Mouse (Mus musculus) telencephalon, adult 2 months (tissue): ENCODE measurements at regions not wholly inside any gene's neighbourhood (a gene's known extent, or its start where the extent isn't known, plus 50 kb on each side); places are given as distances from the start of the nearest gene placed in this dataset.

Source experiments
- DNase-seq: peaks from one replicate; pipeline ENCODE4 v3.0.0-alpha.2; 2011; ENCODE audit warnings: low read depth, low spot score

- peak; percentile 79 for DNase-seq
Measured at GRCm38 (mm10) chr16:39650616-39651015, 333.5 kb upstream of the Lsamp start.

- DNase-seq = no peak
Measured at GRCm38 (mm10) chr16:39667905-39668304, 316.3 kb upstream of the Lsamp start.

GRCm38 (mm10) chr16:39672096-39672985, 311.8 kb upstream of the Lsamp start:
- DNase-seq = no peak

DNA sequence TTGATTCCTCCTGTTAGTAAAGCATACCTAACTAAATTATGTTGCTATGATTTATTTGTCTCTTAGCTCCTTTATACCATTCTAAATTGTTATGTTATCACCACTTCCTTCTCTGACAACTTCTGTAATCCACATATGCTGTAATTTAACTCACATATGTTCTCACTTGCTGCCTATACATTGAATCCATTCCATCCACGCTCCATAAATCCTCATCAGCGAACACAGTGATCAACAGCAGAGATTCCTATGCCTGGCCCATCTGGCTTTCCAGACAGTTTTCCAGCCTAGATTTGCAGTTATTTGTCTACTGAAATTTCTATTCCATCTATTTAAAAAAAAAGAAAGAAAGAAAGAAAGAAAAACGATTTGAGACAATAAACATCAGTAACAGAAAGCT, 308.4 kb upstream of the Lsamp start:
- DNase-seq = peak; percentile 45

GRCm38 (mm10) chr16:39678285-39678684, 305.9 kb upstream of the Lsamp start:
- DNase-seq = peak; percentile 41

DNA sequence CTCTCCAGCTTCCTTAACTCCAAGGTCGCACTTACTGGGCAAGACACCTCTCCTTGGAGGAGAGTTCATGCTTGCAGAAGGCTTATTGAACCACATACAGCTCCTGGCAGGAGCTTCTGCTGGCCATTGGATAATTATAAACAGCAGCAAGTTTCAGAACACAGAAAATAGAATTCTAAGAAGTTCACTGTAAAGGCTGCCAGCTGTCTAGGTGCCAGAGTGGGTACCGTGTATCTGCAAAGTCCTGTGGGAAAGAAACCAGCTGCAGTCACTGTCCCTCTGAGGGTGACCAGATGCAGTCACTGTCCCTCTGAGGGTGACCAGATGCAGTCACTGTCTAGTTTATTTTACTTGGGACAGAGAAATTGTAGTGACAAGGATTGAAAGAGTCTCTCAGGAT, 291.1 kb upstream of the Lsamp start:
- no peak for DNase-seq

DNA sequence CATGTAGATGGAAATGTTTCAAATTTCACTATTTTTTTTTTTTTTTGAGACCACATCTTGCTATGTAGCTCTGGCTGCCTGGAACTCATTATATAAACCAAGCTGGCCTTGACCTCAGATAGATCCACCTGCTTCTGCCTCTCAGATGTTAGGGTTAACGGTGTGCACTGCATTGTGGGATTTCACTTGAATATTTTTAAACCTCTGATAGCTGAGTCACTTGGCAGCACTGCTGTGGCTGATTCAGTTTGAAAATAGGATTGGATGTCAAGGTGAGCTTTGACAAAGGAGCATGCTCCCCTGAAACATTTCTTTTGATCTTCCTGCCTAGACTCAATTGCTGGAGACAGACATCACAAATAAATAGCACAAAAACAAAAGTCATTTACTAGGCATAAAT, 288.3 kb upstream of the Lsamp start:
- DNase-seq = no peak

DNA sequence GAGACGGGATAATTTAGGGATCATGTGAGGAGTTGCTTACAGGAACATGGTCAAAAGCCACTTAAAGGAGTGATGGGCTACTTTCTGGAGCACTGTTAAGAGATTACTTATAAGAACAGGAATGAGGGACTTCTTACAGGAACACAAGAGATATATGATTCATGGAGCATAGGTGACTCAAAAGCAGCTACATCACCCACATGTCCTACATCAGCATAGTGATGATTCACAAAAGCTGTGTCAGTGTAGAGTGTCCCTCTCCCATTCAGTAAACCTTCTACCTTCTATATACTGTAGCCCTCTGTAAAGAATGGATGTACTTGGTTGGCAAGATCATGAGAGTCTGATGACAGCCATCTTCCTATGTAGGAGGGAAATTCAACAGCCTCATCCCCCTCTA, 285.0 kb upstream of the Lsamp start:
- no peak for DNase-seq

GRCm38 (mm10) chr16:39706131-39706530, 278.0 kb upstream of the Lsamp start:
- no peak for DNase-seq

DNA sequence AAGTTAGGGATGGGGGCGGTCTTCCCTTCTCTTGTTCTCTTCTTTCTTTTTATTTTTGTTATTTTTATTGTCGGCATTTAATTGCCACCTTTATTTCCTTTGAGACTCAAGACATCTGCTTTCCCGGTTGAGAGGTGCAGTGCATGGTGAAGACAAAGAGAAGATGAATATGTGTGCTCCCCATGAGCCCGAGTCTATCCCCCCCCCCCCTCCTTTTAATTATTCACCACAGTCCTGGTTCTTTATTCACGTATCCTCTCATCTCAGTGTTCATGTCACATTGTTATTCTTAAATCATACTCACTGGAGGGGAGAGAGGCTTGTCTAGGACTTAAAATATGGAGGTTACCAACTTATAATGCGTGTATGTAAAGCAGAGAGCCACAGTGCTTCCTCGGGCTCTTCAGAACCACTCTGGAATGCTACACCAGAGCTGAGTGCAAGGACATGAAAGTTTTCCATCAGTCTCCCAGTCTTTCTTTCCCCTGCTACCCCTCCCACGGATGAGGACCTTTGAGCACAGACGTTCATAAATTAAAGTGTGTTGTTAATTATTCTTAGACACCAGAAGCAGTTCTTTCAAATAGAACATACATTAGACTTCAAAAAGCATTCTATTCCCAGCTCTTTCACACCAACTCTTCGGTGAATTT, 274.6 kb upstream of the Lsamp start:
- no peak for DNase-seq

- no peak for DNase-seq
Measured at GRCm38 (mm10) chr16:39727586-39727985, 256.6 kb upstream of the Lsamp start.

DNA sequence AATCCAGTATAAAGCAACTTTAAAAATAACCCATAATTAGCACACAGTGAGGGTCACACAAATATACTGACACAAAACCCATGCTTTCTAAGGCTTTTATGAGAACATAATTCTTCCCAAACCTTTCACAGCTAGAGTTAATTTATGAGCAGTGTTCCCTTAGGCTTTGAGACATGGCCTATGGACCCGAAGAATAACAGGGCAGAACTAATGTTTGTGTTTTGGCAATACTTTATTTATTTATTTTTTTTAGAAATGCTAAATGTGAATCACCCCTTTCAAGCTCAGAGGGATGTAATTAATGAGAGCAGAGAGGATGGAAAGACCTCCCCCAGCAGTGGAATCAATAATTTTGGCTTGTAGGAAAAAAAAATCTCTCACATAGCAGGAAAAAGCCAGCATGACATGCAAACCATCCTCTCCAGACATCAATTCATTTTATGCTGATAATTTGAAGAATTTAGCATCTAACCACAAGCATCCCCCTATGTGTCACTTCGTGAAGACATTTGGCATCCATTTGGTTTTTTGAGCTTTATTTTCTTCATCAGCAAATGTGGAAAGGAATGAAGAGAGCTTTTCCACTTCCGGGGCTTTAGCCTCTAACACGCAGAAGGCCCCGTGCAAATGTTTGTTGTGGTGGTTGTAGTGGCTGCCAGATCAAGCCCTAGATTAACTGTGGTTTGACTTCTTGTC, 238.0 kb upstream of the Lsamp start:
- DNase-seq = no peak

DNA sequence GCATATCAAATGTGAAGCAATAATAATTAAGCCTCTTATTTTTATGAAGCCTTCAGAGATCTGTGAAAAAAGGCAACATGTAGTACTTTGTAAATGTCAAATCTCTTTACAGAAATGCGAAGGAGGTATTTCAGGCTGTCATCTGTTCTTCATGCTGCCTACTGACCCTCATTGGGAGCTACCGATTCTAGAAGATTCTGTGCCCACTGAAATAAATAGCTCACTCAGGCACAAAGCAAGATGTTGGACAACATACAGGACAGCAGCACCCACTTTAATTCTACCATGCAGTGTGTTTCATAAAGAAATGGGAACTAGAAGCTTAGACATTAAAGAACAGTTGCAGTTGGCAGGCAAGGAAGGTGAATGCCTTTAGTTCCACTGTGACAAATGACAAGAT, 232.4 kb upstream of the Lsamp start:
- peak; percentile 36 for DNase-seq

- DNase-seq = no peak
Measured at GRCm38 (mm10) chr16:39801063-39801462, 183.1 kb upstream of the Lsamp start.

DNA sequence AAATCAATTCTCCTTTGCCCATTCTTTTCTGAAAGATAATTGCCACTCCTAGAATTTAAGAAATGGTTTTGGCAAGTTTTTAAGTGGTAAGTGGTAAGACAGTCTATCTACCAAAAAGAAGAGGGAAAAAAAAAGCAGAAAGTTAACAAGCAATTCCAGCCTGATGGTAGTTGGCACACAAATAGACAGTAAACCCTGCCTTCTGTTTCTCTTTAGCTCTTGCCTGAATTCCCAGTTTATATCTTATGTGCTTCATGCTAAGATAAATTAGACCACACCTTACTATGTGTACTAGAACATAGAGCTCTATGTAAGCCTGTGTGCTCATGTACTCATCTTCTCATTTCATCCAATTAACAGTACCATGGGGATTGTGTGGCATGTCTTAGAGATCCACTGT, 164.0 kb upstream of the Lsamp start:
- DNase-seq = peak; percentile 4

DNA sequence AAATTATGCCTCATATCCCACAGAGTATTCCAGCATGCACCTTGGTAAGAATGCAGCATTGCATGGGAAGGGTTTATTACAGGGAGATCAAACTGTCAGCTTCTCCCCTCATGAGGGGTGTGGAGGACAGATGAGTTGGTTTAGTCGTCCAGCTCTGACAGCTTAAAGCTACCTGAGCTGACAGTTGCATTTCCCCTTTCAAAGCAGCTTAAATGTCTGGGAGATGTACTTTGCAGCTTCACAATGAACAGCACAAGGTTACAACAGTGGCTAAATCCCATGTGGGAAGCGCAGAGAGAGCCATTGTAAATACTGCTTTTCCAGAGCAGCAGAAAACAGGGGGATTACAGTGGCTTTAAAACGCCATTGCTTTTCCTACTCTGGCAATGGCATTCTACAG, 149.9 kb upstream of the Lsamp start:
- no peak for DNase-seq

GRCm38 (mm10) chr16:39881525-39881924, 102.6 kb upstream of the Lsamp start:
- DNase-seq = no peak

DNA sequence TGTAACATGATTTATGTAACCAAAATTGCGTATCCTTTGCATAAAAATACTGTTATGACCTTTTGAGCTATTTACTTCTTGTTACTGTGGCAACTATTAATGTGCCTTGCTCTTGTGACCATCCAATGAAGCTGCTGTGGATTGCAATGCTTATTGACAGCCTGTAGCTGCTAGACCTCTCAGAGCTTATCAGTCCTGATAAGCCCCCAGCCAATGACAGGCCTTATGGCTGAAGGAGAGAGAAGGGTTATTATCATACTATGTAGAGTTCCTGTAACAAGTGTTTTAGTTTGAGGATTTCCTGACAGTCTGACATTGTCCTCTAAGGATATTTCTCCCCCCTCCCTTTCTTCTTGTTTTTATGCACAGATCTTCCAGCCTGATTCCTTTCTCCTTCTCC, 96.2 kb upstream of the Lsamp start:
- DNase-seq = no peak
